Mouse (Mus musculus): ENCODE data around the gene Cyp2d26. TPM values are rescaled to one million over a fixed set of nuclear protein-coding genes. Genes with fewer than 3 reads are reported as not detected.
A peak's percentile ranks its signal among the peaks of the same experiment; 100 is the strongest.

The Cyp2d26 gene
- polyA plus RNA-seq, 2 experiments: 21.3 to 28.8 TPM

GRCm38 (mm10) chr15:82821657-82822056 is 27.6 kb upstream of the Cyp2d26 start:
- no peak for DNase-seq (ENCODE audit: low read depth in 3 of 3, low spot score in 3 of 3)
- 65% methylated on average over 1 of the region's 1 CpGs for WGBS (ENCODE audit: insufficient replicate concordance)
- Histone ChIP-seq H3K4me2 (ENCODE audit: low read depth) (no peak overlapping the region), H3K27ac (no peak overlapping the region), H3K4me1 (replicated peaks; ENCODE audit: control insufficient read depth in 2 of 2, insufficient read depth in 2 of 2, low read length in 1 of 2) (no peaks in the 10 kb centered on the region), H3K36me3 (replicated peaks; ENCODE audit: control insufficient read depth, insufficient read depth, low read depth) (no peaks in the 10 kb centered on the region), H3K9me3 (ENCODE audit: control insufficient read depth, low read length) (no peaks in the 10 kb centered on the region), H3K27me3 (ENCODE audit: control insufficient read depth, insufficient read depth, low read length) (no peaks in the 10 kb centered on the region), H3K4me3 (ENCODE audit: insufficient read depth in 1 of 2, low read depth in 2 of 2, low read length in 2 of 2) (no peak overlapping the region), H3K9ac (replicated peaks) (no peak overlapping the region)
- ATAC-seq (ENCODE audit: insufficient read depth): no peak
- TF ChIP-seq EP300 (IDR thresholded peaks at IDR 0.05; ENCODE audit: low read depth): no peak
- no peak for TF ChIP-seq CTCF (IDR thresholded peaks at IDR 0.05; ENCODE audit: low read depth)

- ATAC-seq (ENCODE audit: insufficient read depth) (no peak), DNase-seq (ENCODE audit: low read depth in 3 of 3, low spot score in 3 of 3) (no peak)
- Histone ChIP-seq H3K4me3 (ENCODE audit: insufficient read depth in 1 of 2, low read depth in 2 of 2, low read length in 2 of 2) (no peak overlapping the region), H3K9me3 (ENCODE audit: control insufficient read depth, low read length) (no peaks in the 10 kb centered on the region), H3K4me2 (ENCODE audit: low read depth) (no peak overlapping the region), H3K4me1 (replicated peaks; ENCODE audit: control insufficient read depth in 2 of 2, insufficient read depth in 2 of 2, low read length in 1 of 2) (peaks cover 8 to 11% of the 10 kb centered on the region in 2 experiments; a peak in 3 of 4 replicates), H3K36me3 (replicated peaks; ENCODE audit: control insufficient read depth, insufficient read depth, low read depth) (no peaks in the 10 kb centered on the region; the same call in 1 of the 2 replicates), H3K27ac (no peak overlapping the region), H3K27me3 (ENCODE audit: control insufficient read depth, insufficient read depth, low read length) (no peaks in the 10 kb centered on the region), H3K9ac (replicated peaks) (no peak overlapping the region)
- TF ChIP-seq EP300 (IDR thresholded peaks at IDR 0.05; ENCODE audit: low read depth): no peak
- no peak for TF ChIP-seq CTCF (IDR thresholded peaks at IDR 0.05; ENCODE audit: low read depth)
- 77% methylated on average over 4 of the region's 4 CpGs for WGBS (ENCODE audit: insufficient replicate concordance)
Measured at GRCm38 (mm10) chr15:82815296-82815695, 21.2 kb upstream of the Cyp2d26 start.

- Histone ChIP-seq H3K4me1 (replicated peaks; ENCODE audit: control insufficient read depth in 2 of 2, insufficient read depth in 2 of 2, low read length in 1 of 2) (peaks cover 13 to 15% of the 10 kb centered on the region in 2 experiments), H3K4me2 (ENCODE audit: low read depth) (no peak overlapping the region), H3K36me3 (replicated peaks; ENCODE audit: control insufficient read depth, insufficient read depth, low read depth) (no peaks in the 10 kb centered on the region; the same call in none of the 2 replicates), H3K27ac (no peak overlapping the region), H3K9me3 (ENCODE audit: control insufficient read depth, low read length) (no peaks in the 10 kb centered on the region), H3K9ac (replicated peaks) (no peak overlapping the region), H3K27me3 (ENCODE audit: control insufficient read depth, insufficient read depth, low read length) (no peaks in the 10 kb centered on the region), H3K4me3 (ENCODE audit: insufficient read depth in 1 of 2, low read depth in 2 of 2, low read length in 2 of 2) (no peak overlapping the region)
- no peak for ATAC-seq (ENCODE audit: insufficient read depth)
- WGBS (ENCODE audit: insufficient replicate concordance): 70% methylated on average over 4 of the region's 4 CpGs
- TF ChIP-seq CTCF (IDR thresholded peaks at IDR 0.05; ENCODE audit: low read depth): peak; percentile 85
- TF ChIP-seq EP300 (IDR thresholded peaks at IDR 0.05; ENCODE audit: low read depth): no peak
- DNase-seq (ENCODE audit: low read depth in 3 of 3, low spot score in 3 of 3): peak in 2 of 3 experiments; percentile 14 to 20
Measured at GRCm38 (mm10) chr15:82814806-82815205, 20.7 kb upstream of the Cyp2d26 start.

- Histone ChIP-seq H3K27me3 (ENCODE audit: control insufficient read depth, insufficient read depth, low read length) (no peaks in the 10 kb centered on the region), H3K4me2 (ENCODE audit: low read depth) (no peak overlapping the region), H3K27ac (no peak overlapping the region), H3K36me3 (replicated peaks; ENCODE audit: control insufficient read depth, insufficient read depth, low read depth) (no peaks in the 10 kb centered on the region; the same call in none of the 2 replicates), H3K9me3 (ENCODE audit: control insufficient read depth, low read length) (no peaks in the 10 kb centered on the region), H3K9ac (replicated peaks) (no peak overlapping the region), H3K4me1 (replicated peaks; ENCODE audit: control insufficient read depth in 2 of 2, insufficient read depth in 2 of 2, low read length in 1 of 2) (peaks cover 18 to 19% of the 10 kb centered on the region in 2 experiments), H3K4me3 (ENCODE audit: insufficient read depth in 1 of 2, low read depth in 2 of 2, low read length in 2 of 2) (no peak overlapping the region)
- no peak for DNase-seq (ENCODE audit: low read depth in 3 of 3, low spot score in 3 of 3)
- no peak for TF ChIP-seq CTCF (IDR thresholded peaks at IDR 0.05; ENCODE audit: low read depth)
- no peak for TF ChIP-seq EP300 (IDR thresholded peaks at IDR 0.05; ENCODE audit: low read depth)
- WGBS (ENCODE audit: insufficient replicate concordance): 73% methylated on average over 7 of the region's 7 CpGs
- ATAC-seq (ENCODE audit: insufficient read depth): no peak
Measured at GRCm38 (mm10) chr15:82814321-82814720, 20.2 kb upstream of the Cyp2d26 start.

GRCm38 (mm10) chr15:82810556-82810955 is 16.5 kb upstream of the Cyp2d26 start:
- ATAC-seq (ENCODE audit: insufficient read depth): peak; percentile 80
- Histone ChIP-seq H3K4me3 (ENCODE audit: insufficient read depth in 1 of 2, low read depth in 2 of 2, low read length in 2 of 2) (no peak overlapping the region), H3K4me1 (replicated peaks; ENCODE audit: control insufficient read depth in 2 of 2, insufficient read depth in 2 of 2, low read length in 1 of 2) (peaks cover 18 to 19% of the 10 kb centered on the region in 2 experiments), H3K9ac (replicated peaks) (no peak overlapping the region), H3K27ac (peak overlapping the region; percentile 12; the same call in 1 of the 2 replicates), H3K27me3 (ENCODE audit: control insufficient read depth, insufficient read depth, low read length) (no peaks in the 10 kb centered on the region), H3K36me3 (replicated peaks; ENCODE audit: control insufficient read depth, insufficient read depth, low read depth) (no peaks in the 10 kb centered on the region; the same call in none of the 2 replicates), H3K4me2 (ENCODE audit: low read depth) (0 out of 2 replicates have a peak overlapping the region, but pooled peaks have one; percentile 8), H3K9me3 (ENCODE audit: control insufficient read depth, low read length) (no peaks in the 10 kb centered on the region)
- WGBS (ENCODE audit: insufficient replicate concordance): 5% methylated on average over 1 of the region's 1 CpGs
- TF ChIP-seq EP300 (IDR thresholded peaks at IDR 0.05; ENCODE audit: low read depth) (peak; percentile 78), CTCF (IDR thresholded peaks at IDR 0.05; ENCODE audit: low read depth) (no peak)
- DNase-seq (ENCODE audit: low read depth in 3 of 3, low spot score in 3 of 3): peak; percentile 45 to 57 (median 57)
